Mouse (Mus musculus): ENCODE measurements around the gene Dmtf1. TPM values are rescaled to one million over a fixed set of nuclear protein-coding genes. Genes with fewer than 3 reads are reported as not detected.
"Not testable (repeated sequence)": the region's sequence is repeated elsewhere in the genome, so short reads cannot be mapped to it uniquely, and the experiment has no call there.

Dmtf1 gene
- 32.2 and 32.9 TPM in 2 replicates for polyA plus RNA-seq (2015; fragmentation: Nextera tagmentation; extraction: Ambion mirVana)

- peak within 1 kb of the TSS; percentile 70 for H3K4me2 ChIP-seq (replicated peaks)
- peak within 1 kb of the TSS; percentile 100 for H3K27ac ChIP-seq
- no peaks in the 10 kb centered on the region for H3K36me3 ChIP-seq
- H3K9me3 ChIP-seq = no peaks in the 10 kb centered on the region
- H3K9ac ChIP-seq = peak within 1 kb of the TSS; percentile 96
- peak; percentile 96 for ATAC-seq
- H3K27me3 ChIP-seq (replicated peaks) = no peaks in the 10 kb centered on the region
- peak within 1 kb of the TSS; percentile 85 for H3K4me3 ChIP-seq (replicated peaks)
- no peaks in the 10 kb centered on the region for H3K4me1 ChIP-seq (replicated peaks)
- WGBS = under 1% methylated on average over 64 of the region's 64 CpGs
Measured at GRCm38 (mm10) chr5:9161456-9162041, at the start of gene Dmtf1. Gene Dmtf1 (minus strand): TSS chr5:9161776.

- H3K9ac ChIP-seq = no peak overlapping the region
- H3K4me2 ChIP-seq (replicated peaks) = no peak overlapping the region
- H3K27ac ChIP-seq = no peak overlapping the region
- H3K27me3 ChIP-seq (replicated peaks) = no peaks in the 10 kb centered on the region
- no peaks in the 10 kb centered on the region for H3K4me1 ChIP-seq (replicated peaks)
- ATAC-seq = no peak
- no peaks in the 10 kb centered on the region for H3K36me3 ChIP-seq
- WGBS = 70% methylated on average over 1 of the region's 1 CpGs
- H3K9me3 ChIP-seq = no peaks in the 10 kb centered on the region
- H3K4me3 ChIP-seq (replicated peaks) = no peak overlapping the region
Measured at GRCm38 (mm10) chr5:9186467-9186866, 24.9 kb upstream of the Dmtf1 start.

GRCm38 (mm10) chr5:9173295-9173694, 11.7 kb upstream of the Dmtf1 start:
- H3K4me1 ChIP-seq (replicated peaks) = no peaks in the 10 kb centered on the region
- ATAC-seq = no peak
- no peak overlapping the region for H3K9ac ChIP-seq
- no peak overlapping the region for H3K4me2 ChIP-seq (replicated peaks)
- WGBS = 75% methylated on average over 2 of the region's 2 CpGs
- no peaks in the 10 kb centered on the region for H3K36me3 ChIP-seq
- H3K27ac ChIP-seq = no peak overlapping the region
- no peaks in the 10 kb centered on the region for H3K9me3 ChIP-seq
- no peak overlapping the region for H3K4me3 ChIP-seq (replicated peaks)
- H3K27me3 ChIP-seq (replicated peaks) = no peaks in the 10 kb centered on the region

GRCm38 (mm10) chr5:9169328-9170005, 7.9 kb upstream of the Dmtf1 start:
- H3K4me2 ChIP-seq (replicated peaks); H3K27me3 ChIP-seq (replicated peaks); H3K4me1 ChIP-seq (replicated peaks); ATAC-seq; H3K9me3 ChIP-seq; H3K4me3 ChIP-seq (replicated peaks); H3K36me3 ChIP-seq; H3K9ac ChIP-seq; H3K27ac ChIP-seq: not testable (repeated sequence)
- WGBS = 75% methylated on average over 5 of the region's 5 CpGs

GRCm38 (mm10) chr5:9166366-9166765, 4.8 kb upstream of the Dmtf1 start:
- H3K4me2 ChIP-seq (replicated peaks) = no peak overlapping the region
- H3K4me1 ChIP-seq (replicated peaks) = no peaks in the 10 kb centered on the region
- WGBS = 63% methylated on average over 8 of the region's 8 CpGs
- no peaks in the 10 kb centered on the region for H3K9me3 ChIP-seq
- H3K36me3 ChIP-seq = no peaks in the 10 kb centered on the region
- ATAC-seq = no peak
- no peak overlapping the region for H3K9ac ChIP-seq
- H3K27ac ChIP-seq = no peak overlapping the region
- H3K27me3 ChIP-seq (replicated peaks) = no peaks in the 10 kb centered on the region
- no peak overlapping the region for H3K4me3 ChIP-seq (replicated peaks)

GRCm38 (mm10) chr5:9165151-9165550, 3.6 kb upstream of the Dmtf1 start:
- H3K27ac ChIP-seq; H3K4me3 ChIP-seq (replicated peaks); H3K4me2 ChIP-seq (replicated peaks); H3K27me3 ChIP-seq (replicated peaks); H3K4me1 ChIP-seq (replicated peaks); ATAC-seq; H3K36me3 ChIP-seq; H3K9ac ChIP-seq; H3K9me3 ChIP-seq: not testable (repeated sequence)
- 88% methylated on average over 10 of the region's 10 CpGs for whole genome bisulfite sequencing

- Histone ChIP-seq H3K4me2 (replicated peaks) (no peak overlapping the region), H3K27me3 (replicated peaks) (no peaks in the 10 kb centered on the region), H3K4me1 (replicated peaks) (no peaks in the 10 kb centered on the region), H3K9me3 (no peaks in the 10 kb centered on the region), H3K36me3 (no peaks in the 10 kb centered on the region), H3K27ac (no peak overlapping the region), H3K9ac (no peak overlapping the region), H3K4me3 (replicated peaks) (no peak overlapping the region)
- WGBS = 95% methylated on average over 3 of the region's 3 CpGs
- ATAC-seq = no peak
Measured at GRCm38 (mm10) chr5:9163411-9163810, 1.8 kb upstream of the Dmtf1 start.

GRCm38 (mm10) chr5:9162088-9162487, 512 bp upstream of the Dmtf1 start:
- H3K27ac ChIP-seq = peak overlapping the region; percentile 100
- no peaks in the 10 kb centered on the region for H3K9me3 ChIP-seq
- H3K4me2 ChIP-seq (replicated peaks) = peak overlapping the region; percentile 70
- H3K4me3 ChIP-seq (replicated peaks) = peak overlapping the region; percentile 85
- no peaks in the 10 kb centered on the region for H3K36me3 ChIP-seq
- 10% methylated on average over 7 of the region's 7 CpGs for WGBS
- no peaks in the 10 kb centered on the region for H3K4me1 ChIP-seq (replicated peaks)
- H3K9ac ChIP-seq = peak overlapping the region; percentile 55
- no peaks in the 10 kb centered on the region for H3K27me3 ChIP-seq (replicated peaks)
- peak; percentile 34 for ATAC-seq

- Histone ChIP-seq H3K27me3 (replicated peaks) (no peaks in the 10 kb centered on the region), H3K27ac (peak overlapping the region; percentile 100), H3K9ac (peak overlapping the region; percentile 96), H3K9me3 (no peaks in the 10 kb centered on the region), H3K4me2 (replicated peaks) (peak overlapping the region; percentile 50), H3K4me3 (replicated peaks) (peak overlapping the region; percentile 85), H3K4me1 (replicated peaks) (no peaks in the 10 kb centered on the region), H3K36me3 (no peaks in the 10 kb centered on the region)
- ATAC-seq = peak; percentile 76
- WGBS = under 1% methylated on average over 49 of the region's 55 CpGs
Measured at GRCm38 (mm10) chr5:9160831-9161455, 633 bp downstream of the Dmtf1 start.

GRCm38 (mm10) chr5:9157336-9157735, 4.2 kb downstream of the Dmtf1 start:
- Histone ChIP-seq H3K36me3 (no peaks in the 10 kb centered on the region), H3K4me1 (replicated peaks) (no peaks in the 10 kb centered on the region), H3K4me2 (replicated peaks) (no peak overlapping the region), H3K9me3 (no peaks in the 10 kb centered on the region), H3K27me3 (replicated peaks) (no peaks in the 10 kb centered on the region), H3K27ac (no peak overlapping the region), H3K4me3 (replicated peaks) (no peak overlapping the region), H3K9ac (no peak overlapping the region)
- 69% methylated on average over 1 of the region's 1 CpGs for WGBS
- ATAC-seq = no peak

GRCm38 (mm10) chr5:9156746-9157145, 4.8 kb downstream of the Dmtf1 start:
- no peak overlapping the region for H3K9ac ChIP-seq
- no peak overlapping the region for H3K27ac ChIP-seq
- H3K4me1 ChIP-seq (replicated peaks) = no peaks in the 10 kb centered on the region
- H3K36me3 ChIP-seq = no peaks in the 10 kb centered on the region
- no peaks in the 10 kb centered on the region for H3K27me3 ChIP-seq (replicated peaks)
- H3K4me3 ChIP-seq (replicated peaks) = no peak overlapping the region
- H3K9me3 ChIP-seq = no peaks in the 10 kb centered on the region
- no peak for ATAC-seq
- no peak overlapping the region for H3K4me2 ChIP-seq (replicated peaks)

GRCm38 (mm10) chr5:9149273-9149850, 12.2 kb downstream of the Dmtf1 start:
- H3K4me2 ChIP-seq (replicated peaks) = no peak overlapping the region
- no peak for ATAC-seq
- no peaks in the 10 kb centered on the region for H3K27me3 ChIP-seq (replicated peaks)
- no peaks in the 10 kb centered on the region for H3K36me3 ChIP-seq
- no peak overlapping the region for H3K4me3 ChIP-seq (replicated peaks)
- no peak overlapping the region for H3K27ac ChIP-seq
- 90% methylated on average over 8 of the region's 8 CpGs for WGBS
- no peak overlapping the region for H3K9ac ChIP-seq
- no peaks in the 10 kb centered on the region for H3K9me3 ChIP-seq
- no peaks in the 10 kb centered on the region for H3K4me1 ChIP-seq (replicated peaks)
